Mouse (Mus musculus): ENCODE results near the gene Dus1l. TPM values are rescaled to one million over a fixed set of nuclear protein-coding genes. Genes with fewer than 3 reads are reported as not detected.

The Dus1l gene
- total RNA-seq, 2 experiments from 2014 or later: 35.2 to 37.4 TPM

GRCm38 (mm10) chr11:120744121-120744701, 52.0 kb downstream of the Dus1l start:
- DNase-seq: no peak
- intact Hi-C loops (cut with DNase I; ENCODE audit: low total_unique reads): no loop called here

DNA sequence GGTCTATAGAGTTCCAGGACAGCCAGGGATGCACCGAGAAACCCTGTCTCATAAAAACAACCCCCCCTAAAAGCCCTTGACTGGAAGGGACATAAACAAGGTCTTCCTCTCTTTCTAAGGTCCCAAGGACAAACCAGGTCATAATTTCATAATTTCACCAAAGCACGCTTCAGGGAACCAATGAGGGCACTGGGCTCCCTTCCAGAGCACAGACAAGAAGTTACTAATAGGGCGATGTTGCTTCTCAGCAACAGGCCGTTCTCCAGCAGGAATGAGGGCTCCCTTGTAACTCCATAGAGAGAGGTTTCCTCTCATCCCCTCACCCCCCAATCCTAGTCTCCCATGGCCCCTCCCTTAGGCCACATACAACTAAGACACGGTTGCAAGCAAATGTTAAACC, 55.2 kb downstream of the Dus1l start:
- DNase-seq: no peak
- intact Hi-C loops (cut with DNase I; ENCODE audit: low total_unique reads): no loop called here

Other genes with a start within 250 kb of the Dus1l start
- 10 to 100 TPM; 31.1 to 33.3 TPM for gene Mcrip1, start 246.7 kb downstream of the Dus1l start, total RNA-seq (2021)
- 100 to 1,000 TPM; 159 to 234 TPM for gene Ppp1r27, start 245.3 kb downstream of the Dus1l start, total RNA-seq (2021)
- gene P4hb, start 223.2 kb downstream of the Dus1l start, total RNA-seq (2021): 100 to 1,000 TPM; 264 to 301 TPM
- gene Arhgdia, start 214.8 kb downstream of the Dus1l start, total RNA-seq (2021): 100 to 1,000 TPM; 118 to 144 TPM
- 10 to 100 TPM; 44.6 to 60.9 TPM for gene Alyref, start 198.0 kb downstream of the Dus1l start, total RNA-seq (2021)
- 10 to 100 TPM; 54.0 to 55.6 TPM for gene Anapc11, start 198.0 kb downstream of the Dus1l start, total RNA-seq (2021)
- not detected for gene Npb, start 187.9 kb downstream of the Dus1l start, total RNA-seq (2021)
- 10 to 100 TPM; 25.7 to 25.8 TPM for gene Pcyt2, start 178.5 kb downstream of the Dus1l start, total RNA-seq (2021)
- 1 to 10 TPM; 5.2 to 5.4 TPM for gene Sirt7, start 171.2 kb downstream of the Dus1l start, total RNA-seq (2021)
- 10 to 100 TPM; 29.9 to 33.1 TPM for gene Mafg, start 162.8 kb downstream of the Dus1l start, total RNA-seq (2021)
- 10 to 100 TPM; 10.3 to 13.3 TPM for gene Pycr1, start 152.6 kb downstream of the Dus1l start, total RNA-seq (2021)
- gene Myadml2, start 148.2 kb downstream of the Dus1l start, total RNA-seq (2021): 100 to 1,000 TPM; 111 to 136 TPM
- gene Notum, start 135.2 kb downstream of the Dus1l start, total RNA-seq (2021): under 1 TPM in 1 of 2 experiments, not detected in 1; 0.39 TPM
- 10 to 100 TPM; 25.0 to 26.9 TPM for gene Aspscr1, start 123.4 kb downstream of the Dus1l start, total RNA-seq (2021)
- gene Cenpx, start 82.7 kb downstream of the Dus1l start, total RNA-seq (2021): 10 to 100 TPM; 25.7 to 33.3 TPM
- gene Lrrc45, start 82.5 kb downstream of the Dus1l start, total RNA-seq (2021): 1 to 10 TPM; 5.2 to 5.4 TPM
- gene Rac3, start 74.9 kb downstream of the Dus1l start, total RNA-seq (2021): 1 to 10 TPM; 1.5 to 1.9 TPM
- 1 to 10 TPM; 5.4 to 6.2 TPM for gene Dcxr, start 69.1 kb downstream of the Dus1l start, total RNA-seq (2021)
- gene Cbr2, start 64.3 kb downstream of the Dus1l start, total RNA-seq (2021): 10 to 100 TPM; 10.6 to 14.4 TPM
- 10 to 100 TPM; 12.4 to 14.6 TPM for gene Hmga1b, start 33.6 kb downstream of the Dus1l start, total RNA-seq (2021)
- 1 to 10 TPM; 6.7 to 7.9 TPM for gene Rfng, start 12.2 kb downstream of the Dus1l start, total RNA-seq (2021)
- gene Gps1, start 12.1 kb downstream of the Dus1l start, total RNA-seq (2021): 10 to 100 TPM; 49.5 to 51.8 TPM
- gene Fasn, start 28.1 kb upstream of the Dus1l start, total RNA-seq (2021): 10 to 100 TPM; 13.9 to 19.4 TPM
- 1 to 10 TPM; 2.3 to 2.8 TPM for gene Ccdc57, start 136.5 kb upstream of the Dus1l start, total RNA-seq (2021)
- 100 to 1,000 TPM; 272 to 355 TPM for gene Slc16a3, start 152.1 kb upstream of the Dus1l start, total RNA-seq (2021)
- 10 to 100 TPM; 50.2 to 56.9 TPM for gene Csnk1d, start 194.9 kb upstream of the Dus1l start, total RNA-seq (2021)
- gene Cd7, start 243.0 kb upstream of the Dus1l start, total RNA-seq (2021): not detected

Data from gastrocnemius, postnatal 14 days (tissue).